Mouse (Mus musculus) heart, embryonic 11.5 days (tissue): ENCODE measurements around the gene Glyat. TPM values are rescaled to one million over a fixed set of nuclear protein-coding genes. Genes with fewer than 3 reads are reported as not detected.

ENCODE experiments used
- ATAC-seq: fragments of 200-750 bp; cut with Nextera tagmentation; replicated peaks from 2 replicates; pipeline ENCODE4 v1.8.0; 2017; ENCODE audit warnings: moderate library complexity; ENCODE audit not compliant: insufficient number of reproducible peaks, low FRiP score, low TSS enrichment
- H3K27ac ChIP-seq: fragments of 300-500 bp; sonication (generic); 2 replicates; pipeline ENCODE4 v1.5.1; 2014; ENCODE audit warnings: mild to moderate bottlenecking, low read depth, low read length
- H3K27me3 ChIP-seq: fragments of 300-500 bp; sonication (generic); 2 replicates; pipeline ENCODE4 v1.6.1; 2014; ENCODE audit warnings: mild to moderate bottlenecking, low read length, mixed read lengths; ENCODE audit not compliant: control insufficient read depth, insufficient read depth
- H3K36me3 ChIP-seq: fragments of 300-500 bp; sonication (generic); 2 replicates; pipeline ENCODE4 v1.6.1; 2014; ENCODE audit warnings: mild to moderate bottlenecking, low read length, moderate library complexity, mixed read lengths; ENCODE audit not compliant: control insufficient read depth, insufficient read depth
- H3K4me1 ChIP-seq: fragments of 300-500 bp; sonication (generic); 2 replicates; pipeline ENCODE4 v1.6.1; 2014; ENCODE audit warnings: low read length; ENCODE audit not compliant: control insufficient read depth, insufficient read depth
- H3K4me2 ChIP-seq: fragments of 300-500 bp; sonication (generic); 2 replicates; pipeline ENCODE4 v1.6.1; 2014; ENCODE audit warnings: mild to moderate bottlenecking, moderate library complexity
- H3K4me3 ChIP-seq: fragments of 300-500 bp; sonication (generic); 2 replicates; pipeline ENCODE4 v1.5.1; 2014; ENCODE audit warnings: low read depth, low read length
- H3K9ac ChIP-seq: fragments of 300-500 bp; sonication (generic); 2 replicates; pipeline ENCODE4 v1.6.1; 2014; ENCODE audit warnings: mild to moderate bottlenecking, low read depth, low read length, moderate library complexity
- H3K9me3 ChIP-seq: fragments of 300-500 bp; sonication (generic); replicated peaks from 2 replicates; pipeline ENCODE4 v1.6.1; 2016; ENCODE audit warnings: low read length; ENCODE audit not compliant: control insufficient read depth
- WGBS: fragments of 180-500 bp; shearing (Covaris S2); extraction: QIAGEN DNeasy Blood & Tissue Kit; methylation state at CpG from one replicate; pipeline ENCODE4 v1.1.7; 2014; ENCODE audit not compliant: insufficient replicate concordance; 5-methylcytosine and 5-hydroxymethylcytosine counted together
- polyA plus RNA-seq: library from polyadenylated mRNA; unstranded; fragments of >200 nt; fragmentation: Nextera tagmentation; extraction: Ambion mirVana; gene quantifications from 2 replicates; pipeline ENCODE4 v1.2.1, GENCODE M21; 2014

Gene Glyat
- not detected in 2 replicates for polyA plus RNA-seq

- no peaks in the 10 kb centered on the region for H3K36me3 ChIP-seq
- H3K4me3 ChIP-seq = no peak within 1 kb of the TSS
- no peaks in the 10 kb centered on the region for H3K9me3 ChIP-seq
- no peak for ATAC-seq
- no peaks in the 10 kb centered on the region for H3K27me3 ChIP-seq
- WGBS = 63% methylated on average over 4 of the region's 4 CpGs
- no peak within 1 kb of the TSS for H3K4me2 ChIP-seq
- H3K27ac ChIP-seq = no peak within 1 kb of the TSS
- no peak within 1 kb of the TSS for H3K9ac ChIP-seq
- H3K4me1 ChIP-seq = no peaks in the 10 kb centered on the region
Measured at GRCm38 (mm10) chr19:12633176-12633575, at the start of gene Glyat. TSS of gene Glyat (plus strand) at chr19:12633308.

- Histone ChIP-seq H3K4me2 (no peak overlapping the region), H3K9me3 (no peaks in the 10 kb centered on the region), H3K4me3 (no peak overlapping the region), H3K27me3 (no peaks in the 10 kb centered on the region), H3K27ac (no peak overlapping the region), H3K36me3 (0 out of 2 replicates have a peak, but pooled peaks cover 2% of the 10 kb centered on the region), H3K9ac (no peak overlapping the region), H3K4me1 (no peaks in the 10 kb centered on the region)
- WGBS = 54% methylated on average over 4 of the region's 4 CpGs
- no peak for ATAC-seq
Measured at GRCm38 (mm10) chr19:12585310-12585709, 47.8 kb upstream of the Glyat start.

GRCm38 (mm10) chr19:12591908-12592307, 41.2 kb upstream of the Glyat start:
- no peaks in the 10 kb centered on the region for H3K9me3 ChIP-seq
- 3% methylated on average over 1 of the region's 1 CpGs for WGBS

GRCm38 (mm10) chr19:12595135-12595529, 38.0 kb upstream of the Glyat start:
- Histone ChIP-seq H3K27ac (no peak overlapping the region), H3K9me3 (no peaks in the 10 kb centered on the region), H3K4me1 (no peaks in the 10 kb centered on the region; the same call in 1 of the 2 replicates), H3K27me3 (peaks cover 7% of the 10 kb centered on the region), H3K9ac (no peak overlapping the region), H3K4me2 (peak overlapping the region; percentile 100), H3K4me3 (no peak overlapping the region), H3K36me3 (no peaks in the 10 kb centered on the region)
- no peak for ATAC-seq
- 46% methylated on average over 2 of the region's 2 CpGs for WGBS

More at GRCm38 (mm10) chr19:12591908-12592307, 41.2 kb upstream of the Glyat start:
- Histone ChIP-seq H3K4me2 (no peak overlapping the region), H3K9ac (no peak overlapping the region), H3K27ac (no peak overlapping the region), H3K4me1 (no peaks in the 10 kb centered on the region; the same call in 1 of the 2 replicates), H3K36me3 (0 out of 2 replicates have a peak, but pooled peaks cover 2% of the 10 kb centered on the region), H3K27me3 (peaks cover 3% of the 10 kb centered on the region), H3K4me3 (no peak overlapping the region)
- 0 out of 2 replicates have a peak, but pooled peaks have one; percentile 33 for ATAC-seq

- peaks cover 7% of the 10 kb centered on the region for H3K27me3 ChIP-seq
- H3K27ac ChIP-seq = no peak overlapping the region; the same call in 1 of the 2 replicates
- peak overlapping the region; percentile 57 for H3K4me3 ChIP-seq
- H3K36me3 ChIP-seq = no peaks in the 10 kb centered on the region
- no peaks in the 10 kb centered on the region; the same call in 1 of the 2 replicates for H3K4me1 ChIP-seq
- no peaks in the 10 kb centered on the region for H3K9me3 ChIP-seq
- ATAC-seq = peak; percentile 72
- H3K4me2 ChIP-seq = peak overlapping the region; percentile 100
- WGBS = under 1% methylated on average over 48 of the region's 49 CpGs
- peak overlapping the region; percentile 69 for H3K9ac ChIP-seq
Measured at GRCm38 (mm10) chr19:12595530-12596289, 37.4 kb upstream of the Glyat start.

- WGBS = 14% methylated on average over 23 of the region's 23 CpGs
- no peak overlapping the region; the same call in 1 of the 2 replicates for H3K27ac ChIP-seq
- peak overlapping the region; percentile 100 for H3K4me2 ChIP-seq
Measured at GRCm38 (mm10) chr19:12596290-12597072, 36.6 kb upstream of the Glyat start.

GRCm38 (mm10) chr19:12597073-12597405, 36.1 kb upstream of the Glyat start:
- Histone ChIP-seq H3K4me3 (no peak overlapping the region), H3K9ac (no peak overlapping the region), H3K4me1 (no peaks in the 10 kb centered on the region; the same call in 1 of the 2 replicates), H3K27ac (no peak overlapping the region), H3K9me3 (no peaks in the 10 kb centered on the region), H3K4me2 (no peak overlapping the region), H3K36me3 (no peaks in the 10 kb centered on the region), H3K27me3 (peaks cover 7% of the 10 kb centered on the region)
- 65% methylated on average over 3 of the region's 3 CpGs for WGBS
- ATAC-seq = no peak

More at GRCm38 (mm10) chr19:12596290-12597072, 36.6 kb upstream of the Glyat start:
- Histone ChIP-seq H3K9ac (peak overlapping the region; percentile 69), H3K4me1 (no peaks in the 10 kb centered on the region; the same call in 1 of the 2 replicates), H3K27me3 (peaks cover 7% of the 10 kb centered on the region), H3K36me3 (no peaks in the 10 kb centered on the region), H3K4me3 (peak overlapping the region; percentile 57), H3K9me3 (no peaks in the 10 kb centered on the region)
- peak; percentile 35 for ATAC-seq

GRCm38 (mm10) chr19:12598674-12599073, 34.4 kb upstream of the Glyat start:
- 54% methylated on average over 3 of the region's 3 CpGs for WGBS
- ATAC-seq = no peak
- Histone ChIP-seq H3K4me1 (no peaks in the 10 kb centered on the region; the same call in 1 of the 2 replicates), H3K4me2 (no peak overlapping the region), H3K9ac (no peak overlapping the region), H3K27me3 (peaks cover 7% of the 10 kb centered on the region), H3K36me3 (no peaks in the 10 kb centered on the region), H3K27ac (no peak overlapping the region), H3K9me3 (no peaks in the 10 kb centered on the region), H3K4me3 (no peak overlapping the region)
